Mouse (Mus musculus): ENCODE measurements around the gene Zfp445. TPM values are rescaled to one million over a fixed set of nuclear protein-coding genes. Genes with fewer than 3 reads are reported as not detected.
"Not testable (repeated sequence)": the region's sequence is repeated elsewhere in the genome, so short reads cannot be mapped to it uniquely, and the experiment has no call there.

The Zfp445 gene
- total RNA-seq (2021), result 100 to 1,000 TPM in 1 of 2 experiments, 10 to 100 TPM in 1; 71.4 to 109 TPM
- 15.5 and 30.5 TPM in 2 replicates for polyA plus RNA-seq (2012; rRNA removed)
- long read RNA-seq, partial matches to known transcripts, result 1 of 11 reads
- long read RNA-seq, other reads (novel, unspliced or antisense), result 10 of 11 reads

DNA sequence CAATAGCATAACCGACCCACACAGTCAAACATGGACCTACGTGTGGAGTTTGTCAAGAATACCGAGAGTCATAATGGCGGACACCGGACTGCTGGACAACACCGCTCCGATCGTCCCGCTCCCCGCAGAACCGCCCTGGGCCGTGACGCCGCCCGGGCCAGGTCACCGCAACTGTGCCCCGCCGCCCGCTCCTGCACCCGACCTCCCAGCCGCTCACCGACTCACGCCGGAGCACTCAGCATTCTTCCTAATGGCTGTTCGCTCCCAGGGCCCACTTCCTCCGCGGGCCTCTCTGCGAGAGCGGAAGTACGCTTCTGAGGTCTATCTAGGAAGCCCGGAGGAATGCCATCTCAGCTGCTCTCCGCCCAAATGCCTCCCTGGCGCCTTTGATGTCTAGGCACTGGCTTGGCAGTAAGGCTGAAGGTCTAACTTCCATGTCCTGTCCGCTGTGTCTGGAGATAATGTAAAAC lies at the start of gene Zfp445:
Gene Zfp445, minus strand, starts transcription at position 310 of the 470 bp plus-strand sequence.
- DNase-seq, result peak; percentile 90

- DNase-seq, result peak; percentile 53
Measured at GRCm38 (mm10) chr9:122902717-122903535, 37.1 kb upstream of the Zfp445 start.

DNA sequence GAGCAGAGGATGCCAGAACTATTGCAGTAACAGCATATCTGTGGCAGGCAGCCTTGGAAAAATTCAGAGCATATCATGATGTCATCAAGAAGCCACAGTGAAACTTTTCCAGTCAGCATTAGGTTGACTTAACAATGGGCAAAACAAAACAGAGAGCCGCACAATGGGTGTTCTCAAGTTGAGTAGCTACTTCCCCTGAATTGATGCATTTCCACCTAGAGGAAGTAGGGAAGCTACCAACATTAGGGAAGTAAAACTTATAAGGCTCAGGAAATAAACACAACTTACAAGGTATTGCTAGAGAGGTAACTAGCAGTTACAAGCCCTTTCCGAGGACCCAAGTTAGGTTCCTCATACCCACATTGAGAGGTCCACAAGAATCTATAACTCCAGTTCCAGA lies 35.2 kb upstream of the Zfp445 start:
- no peak for DNase-seq

GRCm38 (mm10) chr9:122886372-122887179 lies 20.8 kb upstream of the Zfp445 start:
- DNase-seq, result peak; percentile 74

DNA sequence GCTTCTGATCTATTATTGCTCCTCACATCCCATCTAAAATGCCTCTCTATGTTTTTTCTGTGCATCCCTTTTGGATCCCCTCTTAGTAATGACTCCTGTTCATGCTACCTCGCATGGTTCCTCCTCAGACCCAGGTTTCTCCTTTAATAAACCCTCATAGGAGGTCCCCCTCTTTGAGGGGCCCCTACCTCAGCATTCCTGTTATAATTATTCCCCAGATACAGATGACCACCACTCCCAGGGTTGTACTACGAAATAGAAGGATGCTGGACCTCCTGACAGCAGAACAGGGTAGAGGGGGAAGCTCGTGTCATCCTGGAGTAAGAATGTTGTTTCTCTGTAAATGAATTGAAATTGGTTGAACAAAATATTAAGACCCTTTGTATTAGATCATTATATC lies 19.6 kb upstream of the Zfp445 start, which contains the start of gene Zkscan7:
Gene Zkscan7, plus strand, starts transcription at position 301 of the 400 bp plus-strand sequence.
- DNase-seq, result no peak

GRCm38 (mm10) chr9:122875145-122875544 lies 9.3 kb upstream of the Zfp445 start:
- no peak for DNase-seq

- DNase-seq, result no peak
Measured at GRCm38 (mm10) chr9:122874653-122875052, 8.8 kb upstream of the Zfp445 start.

- no peak for DNase-seq
Measured at GRCm38 (mm10) chr9:122872595-122872994, 6.8 kb upstream of the Zfp445 start.

GRCm38 (mm10) chr9:122866192-122866591 lies 386 bp upstream of the Zfp445 start:
- no peak for DNase-seq

GRCm38 (mm10) chr9:122864848-122865247 lies 958 bp downstream of the Zfp445 start:
- peak; percentile 25 for DNase-seq

GRCm38 (mm10) chr9:122863731-122864130 lies 2.1 kb downstream of the Zfp445 start:
- DNase-seq, result peak; percentile 38

DNA sequence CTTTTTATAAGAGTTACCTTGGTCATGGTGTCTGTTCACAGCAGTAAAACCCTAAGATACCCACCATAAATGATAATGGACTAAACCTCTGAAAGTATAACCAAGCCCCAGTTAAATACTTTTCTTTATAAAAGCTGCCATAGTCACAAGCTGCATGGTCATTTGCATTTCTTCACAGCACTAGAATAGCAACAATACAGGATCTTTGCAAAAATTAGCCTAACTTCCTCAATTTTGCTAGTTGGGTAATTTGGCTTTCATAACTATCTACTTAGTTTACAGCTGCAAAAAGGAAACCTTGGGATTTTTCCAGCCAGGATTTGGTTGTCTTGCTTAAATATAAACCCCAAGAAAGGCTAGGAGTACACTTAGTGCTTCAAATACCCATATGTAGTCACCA lies 5.1 kb downstream of the Zfp445 start:
- no peak for DNase-seq

DNA sequence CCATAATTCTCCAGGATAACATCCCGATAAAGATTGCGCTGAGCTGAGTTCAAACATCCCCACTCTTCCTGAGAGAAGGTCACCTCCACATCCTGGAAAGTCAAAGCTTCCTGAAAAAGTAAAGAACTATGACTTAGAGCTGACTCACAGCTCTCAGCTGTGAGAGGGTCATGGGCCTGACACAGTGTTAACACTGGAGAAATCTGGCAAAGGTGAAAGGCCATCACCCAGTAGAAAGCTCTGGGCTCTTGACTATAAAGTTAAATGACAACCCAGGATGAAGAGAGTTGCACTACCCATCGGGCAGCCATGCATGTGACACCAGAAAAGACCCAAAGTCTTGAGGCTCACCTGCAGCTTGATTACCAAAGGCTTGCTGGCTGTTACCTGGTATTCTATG lies 9.1 kb downstream of the Zfp445 start:
- peak; percentile 52 for DNase-seq

DNA sequence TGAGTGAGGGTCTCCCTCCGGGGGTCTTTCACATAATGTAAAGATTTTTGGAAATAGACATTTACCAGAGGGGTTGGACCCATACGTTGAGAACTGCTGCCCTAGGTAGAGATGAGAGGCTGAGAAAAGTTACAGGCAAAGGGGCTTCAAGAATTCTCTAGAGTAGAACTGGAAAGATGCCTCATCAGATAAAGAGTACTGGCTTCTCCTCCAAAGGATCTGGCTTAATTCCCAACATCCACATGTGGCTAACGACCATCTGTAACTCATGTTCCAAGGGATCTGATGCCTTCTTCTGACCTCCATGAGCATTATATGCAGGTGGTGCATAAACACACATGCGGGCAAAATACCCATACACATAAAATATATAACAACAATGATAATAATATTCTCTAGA lies 10.2 kb downstream of the Zfp445 start:
- no peak for DNase-seq

GRCm38 (mm10) chr9:122855141-122855540 lies 10.7 kb downstream of the Zfp445 start:
- not testable (repeated sequence) for DNase-seq

GRCm38 (mm10) chr9:122854526-122854925 lies 11.3 kb downstream of the Zfp445 start:
- no peak for DNase-seq

GRCm38 (mm10) chr9:122847811-122848311 lies 17.9 kb downstream of the Zfp445 start:
- not testable (repeated sequence) for DNase-seq

GRCm38 (mm10) chr9:122846156-122846555 lies 19.6 kb downstream of the Zfp445 start:
- DNase-seq, result no peak

DNA sequence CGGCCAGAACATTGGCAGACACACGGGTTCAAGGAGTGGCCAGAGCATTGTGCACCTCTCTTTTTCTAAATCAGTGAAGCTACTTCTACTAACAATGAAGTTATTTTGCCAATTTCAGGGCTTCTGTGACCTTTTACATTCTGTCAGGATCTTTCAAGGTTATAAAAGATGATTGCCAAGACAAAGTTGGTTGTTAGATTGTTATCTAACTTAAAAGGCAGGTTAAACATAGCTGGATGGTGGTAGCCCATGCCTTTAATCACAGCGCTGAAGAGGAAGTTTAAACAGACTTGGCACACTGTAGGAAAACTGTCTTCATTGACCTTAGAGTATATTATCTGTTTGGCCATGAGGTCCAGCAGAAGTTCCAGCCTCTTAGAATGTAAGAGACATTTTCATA lies 20.2 kb downstream of the Zfp445 start:
- DNase-seq, result no peak

DNA sequence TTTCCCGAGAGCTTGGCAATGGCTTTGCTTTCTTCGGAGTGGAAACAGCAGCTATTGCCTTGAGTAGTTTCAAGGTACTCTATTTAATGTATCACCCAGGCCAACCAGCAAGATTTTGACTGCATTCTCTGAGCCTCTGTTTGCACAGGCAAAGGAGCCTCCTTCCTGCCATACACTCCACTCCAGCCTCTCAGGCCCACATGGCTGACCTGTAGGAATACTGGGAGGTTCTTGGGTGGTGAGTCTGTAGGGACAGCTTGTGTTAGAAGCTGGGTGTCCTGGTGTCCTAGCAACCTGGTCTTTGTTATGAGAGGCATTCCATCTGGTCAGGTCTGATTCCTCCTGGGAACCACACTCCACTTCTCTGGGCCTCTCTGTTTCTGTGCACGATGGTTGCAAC lies 22.0 kb downstream of the Zfp445 start, which contains the start of gene Gm35549:
Gene Gm35549, minus strand, starts transcription at position 276 of the 400 bp plus-strand sequence.
- DNase-seq, result no peak

- DNase-seq, result peak; percentile 32
Measured at GRCm38 (mm10) chr9:122837680-122838079, 28.1 kb downstream of the Zfp445 start.

- no peak for DNase-seq
Measured at GRCm38 (mm10) chr9:122837216-122837615, 28.6 kb downstream of the Zfp445 start.
